Mouse (Mus musculus) bone marrow macrophage, adult 2 months (primary cell): ENCODE measurements around the gene Ap1s1. TPM values are rescaled to one million over a fixed set of nuclear protein-coding genes. Genes with fewer than 3 reads are reported as not detected.

ENCODE experiments used
- H3K27ac ChIP-seq: 2 replicates; pipeline ENCODE4 v1.5.1; 2012; ENCODE audit warnings: low read depth, low read length; ENCODE audit not compliant: insufficient read depth
- H3K4me1 ChIP-seq: 2 replicates; pipeline ENCODE4 v1.6.1; 2012; ENCODE audit warnings: low read length; ENCODE audit not compliant: control insufficient read depth, insufficient read depth
- H3K4me3 ChIP-seq: 2 replicates; pipeline ENCODE4 v1.5.1; 2012; ENCODE audit warnings: mild to moderate bottlenecking, low read length, moderate library complexity; ENCODE audit not compliant: insufficient read depth
- CTCF ChIP-seq: IDR thresholded peaks from 2 replicates; pipeline ENCODE4 v1.5.1; 2012; ENCODE audit warnings: low read depth, mild to moderate bottlenecking, low read length, moderate library complexity
- POLR2A ChIP-seq: IDR thresholded peaks from 2 replicates; pipeline ENCODE4 v1.6.1; 2012; ENCODE audit warnings: mild to moderate bottlenecking, low read depth, low read length, borderline replicate concordance
- polyA plus RNA-seq: library from polyadenylated mRNA; stranded (reverse); fragments of >200 nt; gene quantifications from 2 replicates; pipeline ENCODE4 v1.2.4, GENCODE M21; 2012; ENCODE audit not compliant: missing spikeins, insufficient read depth, insufficient read length

Ap1s1 gene
- polyA plus RNA-seq, 1 experiment: 96.8 TPM

DNA sequence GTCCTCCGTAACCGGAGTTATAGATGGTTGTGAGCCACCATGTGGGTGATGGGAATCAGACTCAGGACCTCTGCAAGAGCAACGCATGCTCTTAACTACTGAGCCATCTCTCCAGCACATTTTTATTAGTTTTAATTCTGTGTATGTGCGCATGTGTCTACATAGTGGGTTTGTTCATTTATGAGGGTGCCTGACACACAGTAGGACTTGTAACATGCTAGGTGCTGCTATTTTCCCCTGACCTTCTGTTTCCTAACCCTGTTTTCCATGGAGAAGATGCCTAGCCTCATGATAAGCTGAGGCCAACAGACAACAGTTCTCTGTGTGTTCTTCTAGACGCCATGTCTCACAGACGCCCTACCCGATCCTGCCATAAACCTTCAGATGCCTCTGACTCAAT lies 1.9 kb downstream of the Ap1s1 start:
- H3K4me3 ChIP-seq: no peak overlapping the region
- no peak overlapping the region for H3K27ac ChIP-seq
- peaks cover 17% of the 10 kb centered on the region for H3K4me1 ChIP-seq
- TF ChIP-seq POLR2A (no peak), CTCF (no peak)

DNA sequence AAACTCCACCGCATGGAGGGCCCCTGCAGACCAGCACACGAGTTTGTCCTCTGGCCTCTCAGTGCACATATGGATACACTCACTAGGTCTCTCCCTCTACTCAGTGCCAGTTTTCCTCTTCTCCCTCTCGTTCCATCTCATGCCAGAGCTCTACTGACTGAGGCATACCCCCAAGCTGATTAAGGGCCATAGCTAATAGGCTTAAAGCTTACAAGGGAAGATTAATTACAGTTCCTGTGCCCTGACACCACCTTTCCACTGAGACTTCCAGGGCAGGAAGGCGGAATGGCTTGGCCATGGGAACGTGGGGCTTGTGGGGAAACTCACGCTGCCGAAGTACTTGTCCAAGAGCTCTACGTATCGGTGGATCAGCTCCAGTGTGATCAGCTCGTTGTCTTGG lies 4.5 kb downstream of the Ap1s1 start:
- TF ChIP-seq CTCF (no peak), POLR2A (no peak)
- Histone ChIP-seq H3K27ac (no peak overlapping the region), H3K4me1 (peaks cover 7% of the 10 kb centered on the region), H3K4me3 (no peak overlapping the region)

DNA sequence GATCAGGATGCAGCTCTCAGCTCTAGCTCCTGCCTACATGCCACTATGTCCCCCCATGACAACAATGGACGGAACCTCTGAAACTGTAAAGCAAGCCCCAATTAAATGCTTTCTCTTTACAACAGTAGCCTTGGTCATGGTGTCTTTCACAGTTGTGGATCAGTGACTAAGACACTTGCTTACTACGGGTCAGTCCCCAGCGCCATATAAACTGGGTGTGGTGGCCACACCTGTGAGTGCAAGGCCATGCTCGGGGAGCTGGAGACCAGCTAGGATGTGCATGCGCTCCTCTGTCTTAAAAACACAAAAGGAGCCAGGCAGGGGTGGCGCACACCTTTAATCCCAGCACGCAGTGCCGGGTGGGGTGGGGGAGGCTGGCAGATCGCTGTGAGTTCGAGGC lies 6.5 kb downstream of the Ap1s1 start:
- Histone ChIP-seq H3K4me3 (no peak overlapping the region), H3K4me1 (no peaks in the 10 kb centered on the region), H3K27ac (no peak overlapping the region)
- no peak for TF ChIP-seq POLR2A
- no peak for TF ChIP-seq CTCF

DNA sequence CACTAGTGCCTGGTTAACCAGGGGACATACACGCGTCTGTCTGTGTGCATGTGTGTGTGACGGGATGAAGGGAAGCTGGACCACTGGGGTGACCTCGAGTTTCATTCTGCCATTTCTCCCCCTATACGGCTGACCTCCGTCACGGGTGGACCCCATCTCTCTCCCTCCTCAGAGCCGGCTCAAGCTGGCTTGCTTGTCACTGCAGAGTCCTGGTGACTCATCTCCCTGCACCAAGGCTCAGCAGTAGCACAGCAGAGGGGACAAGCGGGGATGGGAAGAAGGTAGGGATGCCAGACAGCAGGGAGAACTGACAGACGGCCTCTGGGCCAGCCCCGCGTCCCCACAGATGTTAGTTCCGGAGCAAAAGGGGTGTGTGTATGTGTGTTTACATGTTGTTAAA lies 9.7 kb downstream of the Ap1s1 start:
- no peak overlapping the region for H3K27ac ChIP-seq
- TF ChIP-seq CTCF: no peak
- no peak for TF ChIP-seq POLR2A
- H3K4me1 ChIP-seq: peaks cover 11% of the 10 kb centered on the region

DNA sequence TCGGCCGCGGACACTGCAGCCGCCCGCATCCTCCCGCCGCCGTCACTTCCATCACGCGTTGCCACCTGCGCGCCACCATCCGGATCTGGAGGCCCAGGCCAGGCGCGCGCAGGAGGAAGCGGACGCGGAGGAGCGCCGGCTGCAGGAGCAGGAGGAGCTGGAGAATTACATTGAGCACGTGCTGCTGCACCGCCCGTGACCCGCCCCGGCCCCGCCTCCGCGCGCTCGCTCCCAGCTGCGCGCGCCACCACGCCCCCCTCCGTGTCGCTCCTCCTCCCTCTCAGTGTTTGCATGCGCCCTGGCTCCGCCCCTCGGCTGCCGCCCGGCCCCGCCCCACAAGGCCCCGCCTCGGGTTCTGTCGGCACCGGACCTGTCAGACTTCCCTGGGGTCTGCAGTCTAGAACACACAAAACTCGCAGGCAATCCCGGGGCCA lies 13.3 kb downstream of the Ap1s1 start:
- Histone ChIP-seq H3K4me1 (peaks cover 16% of the 10 kb centered on the region), H3K4me3 (peak overlapping the region; percentile 64), H3K27ac (peak overlapping the region; percentile 10; the same call in 1 of the 2 replicates)
- TF ChIP-seq CTCF (no peak), POLR2A (no peak)

More for the DNA sequence above, 9.7 kb downstream of the Ap1s1 start:
- H3K4me3 ChIP-seq: no peak overlapping the region

DNA sequence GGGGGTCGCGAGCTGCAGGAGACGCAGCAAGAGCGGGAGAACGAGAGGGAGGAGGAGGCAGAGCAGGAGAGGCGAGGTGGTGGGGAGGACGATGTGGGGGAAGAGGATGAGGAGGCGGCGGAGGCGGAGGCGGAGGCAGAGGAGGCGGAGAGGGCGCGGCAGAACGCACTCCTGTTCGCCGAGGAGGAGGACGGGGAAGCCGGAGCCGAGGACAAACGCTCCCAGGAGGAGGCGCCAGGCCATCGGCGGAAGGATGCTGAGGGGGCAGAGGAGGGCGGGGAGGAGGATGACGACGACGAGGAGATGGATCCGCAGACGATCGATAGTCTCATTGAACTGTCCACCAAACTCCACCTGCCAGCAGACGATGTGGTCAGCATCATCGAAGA lies 13.9 kb downstream of the Ap1s1 start:
- peak overlapping the region; percentile 64 for H3K4me3 ChIP-seq
- no peak overlapping the region for H3K27ac ChIP-seq
- peaks cover 16% of the 10 kb centered on the region for H3K4me1 ChIP-seq
- no peak for TF ChIP-seq CTCF

DNA sequence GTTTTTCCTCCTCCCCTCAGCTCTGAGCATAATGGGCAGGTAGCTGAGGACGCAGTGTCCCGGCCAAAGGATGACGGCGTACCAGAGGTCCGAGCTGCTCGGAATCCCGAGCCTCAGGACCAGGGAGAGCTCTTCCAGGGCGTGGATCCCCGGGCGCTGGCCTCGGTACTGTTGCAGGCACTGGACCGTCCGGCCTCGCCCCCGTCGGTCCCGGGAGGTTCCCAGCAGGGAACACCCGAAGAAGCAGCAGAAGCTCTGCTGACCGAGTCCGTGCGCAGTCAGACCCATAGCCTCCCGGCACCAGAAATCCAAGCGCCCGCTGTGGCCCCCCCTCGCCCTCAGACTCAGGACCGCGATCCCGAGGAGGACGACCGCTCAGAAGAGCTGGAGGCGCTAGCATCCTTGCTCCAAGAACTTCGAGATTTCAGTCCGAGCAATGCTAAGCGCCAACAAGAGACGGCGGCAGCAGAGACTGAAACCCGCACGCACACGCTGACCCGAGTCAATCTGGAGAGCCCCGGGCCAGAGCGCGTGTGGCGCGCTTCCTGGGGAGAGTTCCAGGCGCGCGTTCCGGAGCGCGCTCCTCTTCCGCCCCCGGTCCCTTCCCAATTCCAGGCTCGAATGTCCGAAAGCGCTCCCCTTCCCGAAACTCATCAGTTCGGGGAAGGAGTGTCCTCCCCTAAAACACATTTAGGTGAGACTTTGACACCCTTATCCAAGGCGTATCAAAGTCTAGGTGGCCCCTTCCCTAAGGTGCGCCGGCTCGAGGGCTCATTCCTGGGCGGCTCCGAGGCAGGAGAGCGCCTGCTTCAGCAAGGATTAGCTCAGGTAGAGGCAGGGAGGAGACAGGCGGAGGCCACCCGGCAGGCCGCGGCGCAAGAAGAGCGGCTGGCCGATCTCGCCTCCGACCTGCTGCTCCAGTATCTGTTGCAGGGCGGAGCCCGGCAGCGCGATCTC lies 14.6 kb downstream of the Ap1s1 start:
- H3K4me1 ChIP-seq: peaks cover 16% of the 10 kb centered on the region

DNA sequence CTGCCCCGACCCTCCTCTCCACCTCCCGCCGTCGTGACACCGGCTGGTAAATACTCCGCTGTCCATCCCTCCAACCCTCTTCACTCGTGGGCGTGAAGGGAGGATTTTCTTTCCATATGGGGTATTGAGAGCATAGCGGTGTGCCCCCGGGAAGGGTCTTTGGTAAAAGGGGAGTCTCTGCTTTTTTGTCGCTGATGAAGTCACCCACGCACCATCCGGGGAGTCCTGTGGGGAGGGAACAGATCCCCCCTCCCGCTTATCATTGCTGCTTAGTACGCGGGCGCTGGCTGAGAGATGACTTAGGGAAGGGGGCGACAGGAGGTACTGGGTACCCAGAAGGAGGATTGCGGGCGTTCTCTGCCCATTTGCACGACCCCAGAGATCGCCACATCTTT lies 15.5 kb downstream of the Ap1s1 start:
- no peak overlapping the region for H3K4me3 ChIP-seq
- no peak for TF ChIP-seq POLR2A
- TF ChIP-seq CTCF: no peak
- no peak overlapping the region for H3K27ac ChIP-seq
- peaks cover 16% of the 10 kb centered on the region for H3K4me1 ChIP-seq

More for the DNA sequence above, 14.6 kb downstream of the Ap1s1 start:
- TF ChIP-seq CTCF: no peak
- TF ChIP-seq POLR2A: no peak
- Histone ChIP-seq H3K27ac (no peak overlapping the region), H3K4me3 (peak overlapping the region; percentile 64)

DNA sequence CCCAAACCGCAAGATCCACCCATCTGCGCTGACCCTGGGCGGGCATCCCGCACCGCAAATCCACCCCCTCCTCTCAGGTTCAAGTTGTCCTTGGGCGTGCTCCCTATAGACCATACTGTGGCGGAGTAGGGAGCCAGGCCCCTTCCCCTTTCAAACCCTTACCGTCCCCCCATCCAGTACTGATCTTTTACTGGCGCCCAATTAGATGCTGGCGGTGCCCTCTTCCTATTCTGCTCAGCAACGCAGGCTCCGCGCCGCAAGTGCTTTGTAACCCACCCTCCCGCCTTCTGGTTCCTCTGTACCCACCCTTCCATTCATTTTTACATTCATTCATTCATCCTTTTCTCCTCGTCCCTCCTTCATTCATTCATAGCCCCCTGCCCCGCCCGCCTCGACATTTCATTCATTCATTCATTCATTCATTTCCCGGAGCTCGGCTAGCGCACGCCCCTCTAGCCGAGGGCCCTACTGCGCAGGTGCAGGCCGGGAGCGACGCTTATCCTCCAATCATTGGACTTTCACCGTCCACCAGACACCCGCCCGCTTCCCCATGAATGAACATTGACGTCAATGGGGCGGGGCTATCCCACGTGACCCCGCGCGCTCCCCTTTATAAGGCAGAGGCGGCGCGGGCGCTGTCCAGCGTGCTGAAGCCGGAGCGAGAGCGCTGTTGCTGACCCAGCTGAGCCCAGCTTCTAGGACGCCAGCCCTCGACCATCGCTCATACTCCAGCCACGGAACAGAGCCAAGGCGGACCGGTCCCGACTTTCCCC lies 16.1 kb downstream of the Ap1s1 start:
- H3K4me3 ChIP-seq: peak overlapping the region; percentile 51
- no peak overlapping the region for H3K27ac ChIP-seq
- TF ChIP-seq CTCF: no peak
- no peak for TF ChIP-seq POLR2A

DNA sequence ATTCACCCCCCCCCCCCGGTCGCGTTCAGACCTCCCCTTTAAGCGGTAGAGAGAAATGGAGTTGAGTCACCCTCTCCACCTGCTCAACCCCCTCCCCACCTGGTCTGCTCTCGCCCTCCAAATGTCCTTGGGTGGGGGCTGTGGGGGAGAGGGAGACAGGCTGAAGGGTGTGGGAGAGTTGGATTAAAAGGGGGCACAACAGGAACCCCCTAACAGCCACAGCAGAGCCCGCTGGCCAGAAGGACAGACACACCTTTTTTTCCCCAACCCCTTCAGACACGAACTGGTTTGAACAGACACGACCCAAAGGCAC lies 16.7 kb downstream of the Ap1s1 start:
- peak overlapping the region; percentile 51; the same call in 1 of the 2 replicates for H3K4me3 ChIP-seq
- H3K4me1 ChIP-seq: peaks cover 16% of the 10 kb centered on the region
- H3K27ac ChIP-seq: no peak overlapping the region
- TF ChIP-seq CTCF (no peak), POLR2A (no peak)

More for the DNA sequence above, 16.1 kb downstream of the Ap1s1 start:
- peaks cover 16% of the 10 kb centered on the region for H3K4me1 ChIP-seq
